Mouse (Mus musculus) hindbrain, embryonic 15.5 days (tissue): ENCODE data around the gene Ryr2. TPM values are rescaled to one million over a fixed set of nuclear protein-coding genes. Genes with fewer than 3 reads are reported as not detected.
"Not testable (repeated sequence)": the region's sequence is repeated elsewhere in the genome, so short reads cannot be mapped to it uniquely, and the experiment has no call there.

Source experiments
- ATAC-seq: fragments of 200-750 bp; cut with Nextera tagmentation; 2 replicates; pipeline ENCODE4 v1.8.0; 2017; ENCODE audit warnings: low read depth, moderate number of reproducible peaks, moderate TSS enrichment; ENCODE audit not compliant: low FRiP score
- H3K27ac ChIP-seq: fragments of 300-500 bp; sonication (generic); replicated peaks from 2 replicates; pipeline ENCODE4 v1.5.1; 2015; ENCODE audit warnings: mild to moderate bottlenecking, inconsistent platforms
- H3K27me3 ChIP-seq: fragments of 300-500 bp; sonication (generic); 2 replicates; pipeline ENCODE4 v1.6.1; 2015; ENCODE audit warnings: control low read depth, inconsistent platforms
- H3K36me3 ChIP-seq: fragments of 300-500 bp; sonication (generic); 2 replicates; pipeline ENCODE4 v1.6.1; 2015; ENCODE audit warnings: control low read depth, inconsistent platforms
- H3K4me1 ChIP-seq: fragments of 300-500 bp; sonication (generic); replicated peaks from 2 replicates; pipeline ENCODE4 v1.6.1; 2015; ENCODE audit warnings: control low read depth, inconsistent platforms
- H3K4me2 ChIP-seq: fragments of 300-500 bp; sonication (generic); 2 replicates; pipeline ENCODE4 v1.6.1; 2015; ENCODE audit warnings: moderate library complexity, mild to moderate bottlenecking, inconsistent platforms
- H3K4me3 ChIP-seq: fragments of 300-500 bp; sonication (generic); 2 replicates; pipeline ENCODE4 v1.5.1; 2015; ENCODE audit warnings: mild to moderate bottlenecking, inconsistent platforms
- H3K9ac ChIP-seq: fragments of 300-500 bp; sonication (generic); 2 replicates; pipeline ENCODE4 v1.6.1; 2015; ENCODE audit warnings: inconsistent platforms
- H3K9me3 ChIP-seq: fragments of 300-500 bp; sonication (generic); 2 replicates; pipeline ENCODE4 v1.6.1; 2016; ENCODE audit warnings: control low read depth, inconsistent platforms
- WGBS: fragments of 180-500 bp; shearing (Covaris S2); methylation state at CpG from one replicate; pipeline ENCODE4 v1.1.7; 2015; 5-methylcytosine and 5-hydroxymethylcytosine counted together
- polyA plus RNA-seq: library from polyadenylated mRNA; unstranded; fragments of >200 nt; fragmentation: Nextera tagmentation; extraction: Ambion mirVana; gene quantifications from 2 replicates; pipeline ENCODE4 v1.2.1, GENCODE M21; 2015

Gene Ryr2
- polyA plus RNA-seq, 1 experiment from 2014 or later: 3.7 TPM

DNA sequence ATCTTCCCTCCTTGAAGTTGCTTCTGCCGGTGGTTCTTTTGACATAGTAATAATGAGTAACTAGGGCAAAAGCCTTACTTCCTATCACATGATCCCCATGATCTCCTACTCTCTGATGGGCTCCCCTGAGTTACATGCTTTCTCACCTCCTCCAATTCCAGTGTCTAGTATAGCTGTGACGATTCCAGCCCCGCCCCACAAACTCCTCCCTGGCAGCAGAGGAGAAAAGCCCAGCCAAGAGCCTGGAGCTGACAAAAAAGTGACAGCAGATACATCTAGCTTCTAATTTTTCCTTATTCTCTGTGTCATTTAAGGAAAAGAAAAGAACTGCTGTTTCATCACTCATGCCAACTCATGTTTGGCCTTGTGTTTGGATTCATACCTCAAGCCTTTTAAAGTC lies 241.5 kb downstream of the Ryr2 start:
- Histone ChIP-seq H3K4me1 (no peaks in the 10 kb centered on the region), H3K27ac (no peak overlapping the region)
- WGBS: 85% methylated on average over 3 of the region's 3 CpGs

DNA sequence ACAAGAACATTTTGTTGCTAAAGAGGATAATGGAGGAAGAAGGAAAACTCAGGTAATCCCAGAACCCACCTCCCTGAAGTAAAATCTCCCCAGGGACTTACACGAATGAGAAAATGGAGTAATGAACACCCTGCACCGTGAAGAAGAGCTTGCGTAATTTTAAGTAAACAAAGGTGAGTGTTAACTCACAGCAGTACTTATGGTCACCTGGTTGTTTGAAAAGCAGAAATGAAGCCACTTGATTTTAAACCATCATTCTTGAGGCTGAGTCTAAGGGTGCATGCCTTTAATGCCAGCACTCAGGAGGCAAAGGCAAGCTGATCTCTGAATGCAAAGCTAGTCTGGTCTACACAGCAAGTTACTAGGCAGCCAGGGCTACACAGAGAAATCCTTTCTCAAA lies 255.1 kb downstream of the Ryr2 start:
- Histone ChIP-seq H3K36me3 (no peaks in the 10 kb centered on the region), H3K4me3 (no peak overlapping the region), H3K4me1 (no peaks in the 10 kb centered on the region), H3K4me2 (no peak overlapping the region), H3K27ac (no peak overlapping the region), H3K27me3 (no peaks in the 10 kb centered on the region), H3K9ac (no peak overlapping the region), H3K9me3 (no peaks in the 10 kb centered on the region)
- 83% methylated on average over 3 of the region's 3 CpGs for WGBS
- ATAC-seq: no peak

More for the DNA sequence above, 241.5 kb downstream of the Ryr2 start:
- Histone ChIP-seq H3K27me3 (no peaks in the 10 kb centered on the region), H3K4me3 (no peak overlapping the region), H3K9ac (no peak overlapping the region), H3K4me2 (no peak overlapping the region), H3K9me3 (no peaks in the 10 kb centered on the region), H3K36me3 (no peaks in the 10 kb centered on the region)
- ATAC-seq: no peak

GRCm38 (mm10) chr13:11843889-11844288 lies 262.9 kb downstream of the Ryr2 start:
- Histone ChIP-seq H3K4me1 (no peaks in the 10 kb centered on the region), H3K27me3 (no peaks in the 10 kb centered on the region), H3K9ac (no peak overlapping the region), H3K4me3 (no peak overlapping the region), H3K4me2 (no peak overlapping the region), H3K36me3 (no peaks in the 10 kb centered on the region), H3K9me3 (no peaks in the 10 kb centered on the region), H3K27ac (no peak overlapping the region)
- no peak for ATAC-seq
- WGBS: 97% methylated on average over 1 of the region's 1 CpGs

- H3K9ac ChIP-seq: no peak overlapping the region
- no peak for ATAC-seq
- no peak overlapping the region for H3K27ac ChIP-seq
- no peaks in the 10 kb centered on the region for H3K9me3 ChIP-seq
- no peak overlapping the region for H3K4me3 ChIP-seq
- no peaks in the 10 kb centered on the region for H3K27me3 ChIP-seq
- WGBS: 93% methylated on average over 3 of the region's 3 CpGs
- H3K4me2 ChIP-seq: no peak overlapping the region
- no peaks in the 10 kb centered on the region for H3K4me1 ChIP-seq
- no peaks in the 10 kb centered on the region for H3K36me3 ChIP-seq
Measured at GRCm38 (mm10) chr13:11837870-11838269, 268.9 kb downstream of the Ryr2 start.

DNA sequence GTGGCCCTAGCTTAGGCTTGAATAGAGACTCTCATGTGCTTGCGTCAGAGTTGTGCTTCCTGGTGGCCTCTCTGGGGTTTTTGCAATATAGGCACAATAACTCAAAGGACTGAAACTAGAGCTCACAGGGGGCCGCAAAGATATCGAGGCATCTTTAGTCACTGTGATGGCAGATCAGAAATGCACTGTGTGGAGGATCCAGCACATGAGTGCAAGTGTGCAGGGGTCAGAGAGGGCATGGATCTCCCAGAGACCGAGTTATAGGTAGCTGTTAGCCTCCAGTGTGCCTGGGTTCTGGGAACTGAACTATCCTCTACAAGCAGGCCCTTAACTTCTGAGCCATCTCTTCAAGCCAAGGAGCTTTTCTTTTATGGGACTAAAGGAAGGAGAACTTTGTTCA lies 269.6 kb downstream of the Ryr2 start:
- no peak overlapping the region for H3K27ac ChIP-seq
- ATAC-seq: no peak
- H3K4me2 ChIP-seq: no peak overlapping the region
- H3K4me1 ChIP-seq: no peaks in the 10 kb centered on the region
- H3K9me3 ChIP-seq: no peaks in the 10 kb centered on the region
- H3K27me3 ChIP-seq: no peaks in the 10 kb centered on the region
- H3K9ac ChIP-seq: no peak overlapping the region
- H3K4me3 ChIP-seq: no peak overlapping the region
- no peaks in the 10 kb centered on the region for H3K36me3 ChIP-seq
- WGBS: 85% methylated on average over 4 of the region's 4 CpGs

GRCm38 (mm10) chr13:11836304-11837078 lies 270.3 kb downstream of the Ryr2 start:
- Histone ChIP-seq H3K9me3 (no peaks in the 10 kb centered on the region), H3K36me3 (no peaks in the 10 kb centered on the region), H3K4me3 (no peak overlapping the region), H3K4me2 (no peak overlapping the region), H3K9ac (no peak overlapping the region), H3K27ac (no peak overlapping the region), H3K4me1 (no peaks in the 10 kb centered on the region), H3K27me3 (no peaks in the 10 kb centered on the region)
- ATAC-seq: no peak; the same call in 1 of the 2 replicates
- WGBS: 65% methylated on average over 6 of the region's 6 CpGs

- ATAC-seq: no peak
- H3K9ac ChIP-seq: no peak overlapping the region
- no peaks in the 10 kb centered on the region for H3K36me3 ChIP-seq
- H3K27me3 ChIP-seq: no peaks in the 10 kb centered on the region
- H3K27ac ChIP-seq: no peak overlapping the region
- H3K9me3 ChIP-seq: no peaks in the 10 kb centered on the region
- WGBS: 83% methylated on average over 4 of the region's 4 CpGs
- H3K4me1 ChIP-seq: no peaks in the 10 kb centered on the region
- no peak overlapping the region for H3K4me2 ChIP-seq
- no peak overlapping the region for H3K4me3 ChIP-seq
Measured at GRCm38 (mm10) chr13:11831210-11831609, 275.5 kb downstream of the Ryr2 start.

- Histone ChIP-seq H3K4me1 (no peaks in the 10 kb centered on the region), H3K27ac (no peak overlapping the region), H3K9ac (no peak overlapping the region), H3K9me3 (no peaks in the 10 kb centered on the region), H3K36me3 (no peaks in the 10 kb centered on the region), H3K4me3 (no peak overlapping the region), H3K27me3 (no peaks in the 10 kb centered on the region), H3K4me2 (no peak overlapping the region)
- no peak for ATAC-seq
- 94% methylated on average over 2 of the region's 2 CpGs for WGBS
Measured at GRCm38 (mm10) chr13:11825563-11826226, 281.1 kb downstream of the Ryr2 start.

DNA sequence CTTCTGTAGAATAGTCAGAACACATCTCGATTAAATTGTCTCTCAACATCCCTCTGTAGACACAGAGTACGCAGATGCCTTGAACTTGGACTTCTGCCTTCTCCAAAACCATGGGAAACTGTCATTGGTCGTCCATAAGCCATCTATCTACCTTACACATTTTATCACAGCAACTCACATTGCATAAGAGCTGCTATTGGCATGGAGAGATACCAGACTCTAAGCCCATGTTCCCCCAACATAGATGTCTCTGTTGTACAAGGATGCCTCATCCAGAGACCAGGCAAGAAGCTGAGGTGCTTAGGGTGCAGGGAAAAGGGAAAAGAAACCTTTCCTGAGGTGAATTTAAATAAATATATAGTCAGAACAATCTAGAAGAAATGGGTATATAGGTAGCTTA lies 288.0 kb downstream of the Ryr2 start:
- Histone ChIP-seq H3K4me1 (no peaks in the 10 kb centered on the region), H3K36me3 (no peaks in the 10 kb centered on the region), H3K4me3 (no peak overlapping the region), H3K9me3 (no peaks in the 10 kb centered on the region), H3K9ac (no peak overlapping the region), H3K4me2 (no peak overlapping the region), H3K27me3 (no peaks in the 10 kb centered on the region), H3K27ac (no peak overlapping the region)
- 73% methylated on average over 3 of the region's 3 CpGs for WGBS
- no peak for ATAC-seq

- H3K4me2 ChIP-seq: not testable (repeated sequence)
- 80% methylated on average over 1 of the region's 1 CpGs for WGBS
Measured at GRCm38 (mm10) chr13:11809365-11809764, 297.4 kb downstream of the Ryr2 start.

DNA sequence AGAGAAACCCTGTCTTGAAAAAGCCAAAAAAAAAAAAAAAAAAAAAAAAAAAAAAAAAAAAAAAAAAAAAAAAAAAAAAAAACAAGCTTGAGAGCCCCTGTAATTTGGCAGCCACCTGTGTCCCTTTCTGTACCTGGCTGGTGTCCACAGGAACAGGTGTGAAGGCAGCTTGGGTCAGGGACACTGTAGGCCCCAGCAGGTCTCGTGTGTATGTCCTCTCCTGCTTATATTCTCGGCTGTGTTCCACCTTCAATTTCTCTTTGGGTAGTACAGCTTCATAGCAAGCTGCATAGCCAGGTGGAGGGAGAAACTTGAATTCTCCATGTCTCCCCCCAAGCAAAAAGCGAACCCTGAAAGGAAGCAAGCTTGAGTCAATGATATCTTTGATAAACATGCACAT lies 314.2 kb downstream of the Ryr2 start:
- Histone ChIP-seq H3K27ac (no peak overlapping the region), H3K9ac (no peak overlapping the region), H3K36me3 (no peaks in the 10 kb centered on the region), H3K9me3 (no peaks in the 10 kb centered on the region), H3K4me3 (no peak overlapping the region), H3K4me1 (no peaks in the 10 kb centered on the region), H3K4me2 (no peak overlapping the region), H3K27me3 (no peaks in the 10 kb centered on the region)
- ATAC-seq: no peak
- 85% methylated on average over 3 of the region's 3 CpGs for WGBS

More at GRCm38 (mm10) chr13:11809365-11809764, 297.4 kb downstream of the Ryr2 start:
- H3K27ac ChIP-seq, H3K4me1 ChIP-seq, H3K36me3 ChIP-seq, H3K9me3 ChIP-seq, H3K4me3 ChIP-seq, H3K9ac ChIP-seq, H3K27me3 ChIP-seq, ATAC-seq: not testable (repeated sequence)

- WGBS: 61% methylated on average over 5 of the region's 5 CpGs
- no peak overlapping the region for H3K4me2 ChIP-seq
- no peaks in the 10 kb centered on the region for H3K36me3 ChIP-seq
- 0 out of 2 replicates have a peak overlapping the region, but pooled peaks have one; percentile 18 for H3K27ac ChIP-seq
- H3K9me3 ChIP-seq: no peaks in the 10 kb centered on the region
- H3K4me1 ChIP-seq: no peaks in the 10 kb centered on the region
- H3K4me3 ChIP-seq: no peak overlapping the region
- no peak overlapping the region for H3K9ac ChIP-seq
- H3K27me3 ChIP-seq: no peaks in the 10 kb centered on the region
- ATAC-seq: no peak
Measured at GRCm38 (mm10) chr13:11790536-11790935, 316.2 kb downstream of the Ryr2 start.
